Mouse (Mus musculus) liver, postnatal 0 days (tissue): ENCODE data around the gene Mgat3.

Source experiments
- CTCF ChIP-seq: sonication (generic); IDR thresholded peaks from 2 replicates; pipeline ENCODE4 v1.5.1; 2016; ENCODE audit warnings: antibody characterized with exemption, low read depth
- EP300 ChIP-seq: IDR thresholded peaks from 2 replicates; pipeline ENCODE4 v1.6.1; 2016; ENCODE audit warnings: antibody characterized with exemption, low read depth, mild to moderate bottlenecking

- TF ChIP-seq CTCF = no peak
- TF ChIP-seq EP300 = no peak
Observed at GRCm38 (mm10) chr15:80256242-80256641, 82.7 kb downstream of the Mgat3 start.
